Comparison of ENCODE assay signal across 8 mouse cellular contexts in the genomic region with DNA sequence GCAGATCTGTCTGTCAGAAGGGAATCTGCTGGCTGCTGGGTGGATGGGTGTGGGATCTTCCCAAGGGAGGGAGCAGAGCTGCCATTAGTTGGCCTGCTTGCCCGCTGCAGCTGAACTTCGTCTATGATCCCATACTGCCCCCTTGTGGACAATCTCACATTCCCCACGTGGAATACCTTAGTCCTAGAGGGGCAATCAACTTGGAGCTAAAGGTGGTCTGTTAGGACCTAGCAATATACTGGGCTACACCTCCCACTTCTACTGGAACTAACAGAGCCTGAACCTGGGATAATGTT. TPM values are rescaled to one million over a fixed set of nuclear protein-coding genes. Genes with fewer than 3 reads are reported as not detected.
A peak's percentile ranks its signal among the peaks of the same experiment; 100 is the strongest.
DNase-seq lines count a peak whose midpoint lies in the region; ATAC-seq lines count a peak whose summit lies in the region.

No protein-coding gene starts in this region.

- H3K4me3 ChIP-seq in forebrain, embryonic 15.5 days = no peak overlapping the region

- H3K9ac ChIP-seq in forebrain, embryonic 15.5 days (replicated peaks) = no peak overlapping the region

- H3K9me3 ChIP-seq in forebrain, embryonic 15.5 days = no peaks in the 10 kb centered on the region

- no peaks in the 10 kb centered on the region for H3K27me3 ChIP-seq in forebrain, embryonic 15.5 days

- intact Hi-C loops in heart, postnatal 25 days (cut with DNase I) = loop anchor here (1.0 kb wide), 3 partner anchors 71 to 133 kb away; no protein-coding TSS in a partner anchor

- peaks cover 39% of the 10 kb centered on the region for H3K4me1 ChIP-seq in forebrain, embryonic 15.5 days

- peak; percentile 93 for DNase-seq in ES-CJ7 (ENCODE audit: low read depth, low spot score)
- DNase-seq in heart, postnatal 25 days (ENCODE audit: low spot score) = peak; percentile 72
- peak; percentile 94 for DNase-seq in layer of hippocampus, adult 11-12 months (ENCODE audit: low spot score)
- DNase-seq in lung, adult 18-20 months = peak; percentile 84 to 90
- peak; percentile 49 to 58 for DNase-seq in thymus, adult 18-20 months

- H3K27ac ChIP-seq in forebrain, embryonic 15.5 days (replicated peaks) = no peak overlapping the region

- peak overlapping the region; percentile 19 for H3K4me2 ChIP-seq in forebrain, embryonic 15.5 days (replicated peaks)

- no peaks in the 10 kb centered on the region for H3K36me3 ChIP-seq in forebrain, embryonic 15.5 days

- peak; percentile 65; the same call in 1 of the 2 replicates for ATAC-seq in cerebellum, adult (ENCODE audit: insufficient number of reproducible peaks, low FRiP score, low TSS enrichment)
- ATAC-seq in forebrain, embryonic 15.5 days (replicated peaks) = peak; percentile 79
- peak; percentile 84 for ATAC-seq in neutrophil, adult 5-6 weeks (ENCODE audit: extremely low read depth, insufficient number of reproducible peaks, low FRiP score, poor library complexity, severe bottlenecking)

- 0% methylated on average over 3 of the region's 3 CpGs for WGBS in forebrain, embryonic 15.5 days

RNA-seq across cellular contexts. Expression of a gene that starts 7.4 kb away (rescaled TPM):
- 615 and 643 TPM in 2 replicates for polyA plus RNA-seq in forebrain, embryonic 15.5 days (2015; fragmentation: Nextera tagmentation; extraction: Ambion mirVana)
- total RNA-seq in heart, postnatal 25 days (2021) = 100 to 1,000 TPM; 296 to 309 TPM
- 440 and 528 TPM in 2 replicates for total RNA-seq in neutrophil, adult 5-6 weeks (2017)

RNA-seq across cellular contexts. Expression of a gene that starts 16.3 kb away (rescaled TPM):
- polyA plus RNA-seq in forebrain, embryonic 15.5 days (2015; fragmentation: Nextera tagmentation; extraction: Ambion mirVana) = 33.1 and 36.4 TPM in 2 replicates
- total RNA-seq in heart, postnatal 25 days (2021) = 10 to 100 TPM; 22.4 to 28.6 TPM
- 5.2 and 5.9 TPM in 2 replicates for total RNA-seq in neutrophil, adult 5-6 weeks (2017)

RNA-seq across cellular contexts. Expression of a gene that starts 25.4 kb away (rescaled TPM):
- 5.6 and 6.9 TPM in 2 replicates for polyA plus RNA-seq in forebrain, embryonic 15.5 days (2015; fragmentation: Nextera tagmentation; extraction: Ambion mirVana)
- total RNA-seq in heart, postnatal 25 days (2021) = 1 to 10 TPM; 6.3 to 6.7 TPM
- total RNA-seq in neutrophil, adult 5-6 weeks (2017) = 3.2 and 3.3 TPM in 2 replicates

RNA-seq across cellular contexts. Expression of a gene that starts 25.7 kb away (rescaled TPM):
- polyA plus RNA-seq in forebrain, embryonic 15.5 days (2015; fragmentation: Nextera tagmentation; extraction: Ambion mirVana) = 64.8 and 68.5 TPM in 2 replicates
- 10 to 100 TPM; 20.2 to 21.3 TPM for total RNA-seq in heart, postnatal 25 days (2021)
- 2.2 and 3.3 TPM in 2 replicates for total RNA-seq in neutrophil, adult 5-6 weeks (2017)

RNA-seq across cellular contexts. Expression of a gene that starts 31.3 kb away (rescaled TPM):
- polyA plus RNA-seq in forebrain, embryonic 15.5 days (2015; fragmentation: Nextera tagmentation; extraction: Ambion mirVana) = 251 and 266 TPM in 2 replicates
- 10 to 100 TPM; 70.7 to 81.8 TPM for total RNA-seq in heart, postnatal 25 days (2021)
- total RNA-seq in neutrophil, adult 5-6 weeks (2017) = 1.2 and 5.2 TPM in 2 replicates
